Mouse (Mus musculus) MEL (cell line): ENCODE results near the gene Nrip2. TPM values are rescaled to one million over a fixed set of nuclear protein-coding genes. Genes with fewer than 3 reads are reported as not detected.

ENCODE experiments used
- DNase-seq: peaks from one replicate; pipeline ENCODE4 v3.0.0; 2011; ENCODE audit warnings: low read depth, low spot score
- H3K27ac ChIP-seq: 2 replicates; pipeline ENCODE4 v1.5.1; 2012; ENCODE audit warnings: low read depth, mild to moderate bottlenecking, control low read depth, low read length, moderate library complexity; ENCODE audit not compliant: control insufficient read depth
- H3K27me3 ChIP-seq, 2 experiments: fragments of 150-350 bp in 1 of 2; sonication (generic) in 1 of 2; 2 replicates each; pipeline ENCODE4 v1.6.1; 2012; ENCODE audit warnings: low read length in 2 of 2, mild to moderate bottlenecking in 2 of 2, improper control_type of control experiment in 1 of 2, moderate library complexity in 1 of 2; ENCODE audit not compliant: insufficient read depth in 2 of 2, control insufficient read depth in 1 of 2
- H3K36me3 ChIP-seq, 2 experiments: 2 replicates each; pipeline ENCODE4 v1.6.1; 2012 to 2014; ENCODE audit warnings: low read length in 2 of 2, improper control_type of control experiment in 1 of 2, inconsistent platforms in 1 of 2, mild to moderate bottlenecking in 1 of 2; ENCODE audit not compliant: insufficient read depth in 2 of 2, control insufficient read depth in 1 of 2
- H3K4me1 ChIP-seq, 2 experiments: fragments of 150-350 bp in 1 of 2; sonication (generic) in 1 of 2; 2 replicates each; pipeline ENCODE4 v1.6.1; 2012; ENCODE audit warnings: low read length in 2 of 2, improper control_type of control experiment in 1 of 2, mild to moderate bottlenecking in 1 of 2; ENCODE audit not compliant: insufficient read depth in 2 of 2, control insufficient read depth in 1 of 2
- H3K4me3 ChIP-seq, 2 experiments: fragments of 150-350 bp in 1 of 2; sonication (generic) in 1 of 2; 2 replicates each; pipeline ENCODE4 v1.5.1; 2012; ENCODE audit warnings: low read depth in 2 of 2, low read length in 2 of 2, mild to moderate bottlenecking in 2 of 2, moderate library complexity in 2 of 2, control low read depth in 1 of 2, improper control_type of control experiment in 1 of 2; ENCODE audit not compliant: control insufficient read depth in 1 of 2, insufficient read depth in 1 of 2
- H3K79me2 ChIP-seq: 2 replicates; pipeline ENCODE4 v1.6.1; 2012; ENCODE audit warnings: mild to moderate bottlenecking, low read length, moderate library complexity; ENCODE audit not compliant: control insufficient read depth, poor library complexity, insufficient read depth
- H3K9ac ChIP-seq: 2 replicates; pipeline ENCODE4 v1.6.1; 2012; ENCODE audit warnings: low read depth, mild to moderate bottlenecking, control low read depth, low read length, moderate library complexity; ENCODE audit not compliant: control insufficient read depth, poor library complexity, severe bottlenecking
- H3K9me3 ChIP-seq: fragments of 150-350 bp; sonication (generic); replicated peaks from 2 replicates; pipeline ENCODE4 v1.6.1; 2012; ENCODE audit warnings: mild to moderate bottlenecking, low read length, improper control_type of control experiment, moderate library complexity; ENCODE audit not compliant: insufficient read depth
- BHLHE40 ChIP-seq: IDR thresholded peaks from 2 replicates; pipeline ENCODE4 v1.6.1; 2012; ENCODE audit warnings: low read depth, mild to moderate bottlenecking, inconsistent platforms, low read length, improper control_type of control experiment, borderline replicate concordance
- CHD1 ChIP-seq: IDR thresholded peaks from 2 replicates; pipeline ENCODE4 v1.6.1; 2012; ENCODE audit warnings: low read depth, mild to moderate bottlenecking, inconsistent platforms, low read length, improper control_type of control experiment
- CTCF ChIP-seq, 3 experiments: IDR thresholded peaks in 2 of 3; conservative IDR thresholded peaks in 1 of 3; 2 replicates each; pipeline ENCODE4 v1.5.1; 2011 to 2012; ENCODE audit warnings: low read length in 3 of 3, low read depth in 2 of 3, mild to moderate bottlenecking in 2 of 3, improper control_type of control experiment in 1 of 3, inconsistent platforms in 1 of 3, mixed read lengths in 1 of 3, moderate library complexity in 1 of 3; ENCODE audit not compliant: control insufficient read depth in 1 of 3, insufficient read depth in 1 of 3, poor library complexity in 1 of 3, severe bottlenecking in 1 of 3
- E2F4 ChIP-seq: IDR thresholded peaks from 2 replicates; pipeline ENCODE4 v1.6.1; 2011; ENCODE audit warnings: low read depth, low read length, improper control_type of control experiment, borderline replicate concordance
- ELF1 ChIP-seq: IDR thresholded peaks from 2 replicates; pipeline ENCODE4 v1.6.1; 2014; ENCODE audit warnings: low read depth, mild to moderate bottlenecking, inconsistent platforms, low read length, improper control_type of control experiment, moderate library complexity
- ETS1 ChIP-seq: IDR thresholded peaks from 2 replicates; pipeline ENCODE4 v1.6.1; 2012; ENCODE audit warnings: low read depth, mild to moderate bottlenecking, inconsistent platforms, low read length, improper control_type of control experiment, moderate library complexity
- GABPA ChIP-seq: IDR thresholded peaks from 2 replicates; pipeline ENCODE4 v1.6.1; 2012; ENCODE audit warnings: low read depth, mild to moderate bottlenecking, inconsistent platforms, low read length, improper control_type of control experiment, moderate library complexity
- GATA1 ChIP-seq: IDR thresholded peaks from 2 replicates; pipeline ENCODE4 v1.6.1; 2011; ENCODE audit warnings: low read depth, low read length, improper control_type of control experiment
- MAFK ChIP-seq: IDR thresholded peaks from 2 replicates; pipeline ENCODE4 v1.6.1; 2011; ENCODE audit warnings: low read depth, mild to moderate bottlenecking, low read length, improper control_type of control experiment, borderline replicate concordance
- MAX ChIP-seq: IDR thresholded peaks from 2 replicates; pipeline ENCODE4 v1.6.1; 2011; ENCODE audit warnings: low read length, improper control_type of control experiment
- MAZ ChIP-seq: IDR thresholded peaks from 2 replicates; pipeline ENCODE4 v1.6.1; 2012; ENCODE audit warnings: low read depth, mild to moderate bottlenecking, inconsistent platforms, low read length, improper control_type of control experiment
- MEF2A ChIP-seq: IDR thresholded peaks from 2 replicates; pipeline ENCODE4 v1.6.1; 2014; ENCODE audit warnings: low read depth, mild to moderate bottlenecking, inconsistent platforms, low read length, improper control_type of control experiment; ENCODE audit not compliant: poor library complexity, insufficient replicate concordance, severe bottlenecking; ENCODE audit errors: extremely low read depth
- MYC ChIP-seq: IDR thresholded peaks from 2 replicates; pipeline ENCODE4 v1.6.1; 2011; ENCODE audit warnings: low read depth, mild to moderate bottlenecking, low read length, improper control_type of control experiment, moderate library complexity
- NELFE ChIP-seq: IDR thresholded peaks from 2 replicates; pipeline ENCODE4 v1.6.1; 2011; ENCODE audit warnings: low read depth, low read length, improper control_type of control experiment
- POLR2A ChIP-seq, 2 experiments: IDR thresholded peaks; 2 replicates each; pipeline ENCODE4 v1.6.1; 2011 to 2012; ENCODE audit warnings: low read length in 2 of 2, mild to moderate bottlenecking in 2 of 2, control low read depth in 1 of 2, improper control_type of control experiment in 1 of 2, low read depth in 1 of 2, moderate library complexity in 1 of 2; ENCODE audit not compliant: control insufficient read depth in 1 of 2, insufficient read depth in 1 of 2, poor library complexity in 1 of 2
- POLR2AphosphoS5 ChIP-seq: IDR thresholded peaks from 2 replicates; pipeline ENCODE4 v1.6.1; 2012; ENCODE audit warnings: low read depth, borderline replicate concordance, mild to moderate bottlenecking, inconsistent platforms, low read length, moderate library complexity, mixed read lengths
- RCOR1 ChIP-seq: IDR thresholded peaks from 2 replicates; pipeline ENCODE4 v1.6.1; 2012; ENCODE audit warnings: low read depth, mild to moderate bottlenecking, inconsistent platforms, low read length, improper control_type of control experiment
- SIN3A ChIP-seq: IDR thresholded peaks from 2 replicates; pipeline ENCODE4 v1.6.1; 2012; ENCODE audit warnings: low read length, improper control_type of control experiment, inconsistent platforms
- SMC3 ChIP-seq: IDR thresholded peaks from 2 replicates; pipeline ENCODE4 v1.6.1; 2011; ENCODE audit warnings: low read depth, low read length, improper control_type of control experiment
- TAL1 ChIP-seq: IDR thresholded peaks from 2 replicates; pipeline ENCODE4 v1.6.1; 2012; ENCODE audit warnings: mild to moderate bottlenecking, inconsistent platforms, low read length, moderate library complexity, mixed read lengths
- USF1 ChIP-seq: IDR thresholded peaks from 2 replicates; pipeline ENCODE4 v1.6.1; 2014; ENCODE audit warnings: low read depth, mild to moderate bottlenecking, inconsistent platforms, low read length, improper control_type of control experiment, moderate library complexity
- ZC3H11A ChIP-seq: IDR thresholded peaks from 2 replicates; pipeline ENCODE4 v1.6.1; 2012; ENCODE audit warnings: low read depth, mild to moderate bottlenecking, inconsistent platforms, low read length, improper control_type of control experiment
- ZKSCAN1 ChIP-seq: IDR thresholded peaks from 2 replicates; pipeline ENCODE4 v1.6.1; 2012; ENCODE audit warnings: low read depth, mild to moderate bottlenecking, inconsistent platforms, low read length, improper control_type of control experiment, moderate library complexity
- ZNF384 ChIP-seq: IDR thresholded peaks from 2 replicates; pipeline ENCODE4 v1.6.1; 2012; ENCODE audit warnings: low read depth, mild to moderate bottlenecking, inconsistent platforms, low read length, improper control_type of control experiment
- polyA plus RNA-seq, 2 experiments: library from polyadenylated mRNA; stranded (reverse) in 1 of 2; unstranded in 1 of 2; fragments of >175 nt in 1 of 2; fragments of >200 nt in 1 of 2; gene quantifications; 2 replicates each; pipeline versions ENCODE4 v1.2.1 to v1.2.4; 2012; ENCODE audit warnings: low replicate concordance in 2 of 2, low read depth in 1 of 2; ENCODE audit not compliant: insufficient read length in 2 of 2, insufficient read depth in 1 of 2, missing spikeins in 1 of 2
- total RNA-seq: library from RNA; depleted of rRNA; stranded (reverse); fragments of 300-350 nt; gene quantifications from 2 replicates; pipeline ENCODE4 v1.2.3, GENCODE M21; 2012; rRNA removed

The Nrip2 gene
- total RNA-seq: 0.04 TPM in 1 of 2 replicates, not detected in the other
- polyA plus RNA-seq: under 1 TPM in 1 of 2 experiments, not detected in 1; 0.86 TPM

- no peaks in the 10 kb centered on the region for H3K9me3 ChIP-seq
- H3K27me3 ChIP-seq: no peaks in the 10 kb centered on the region; a peak in 1 of 4 replicates
- no peaks in the 10 kb centered on the region for H3K79me2 ChIP-seq
- H3K9ac ChIP-seq: no peak within 1 kb of the TSS
- no peaks in the 10 kb centered on the region for H3K36me3 ChIP-seq
- H3K4me3 ChIP-seq: no peak within 1 kb of the TSS
- DNase-seq: no peak
- no peak for TF ChIP-seq MYC
- no peak for TF ChIP-seq POLR2A (IDR thresholded peaks at IDR 0.05; ENCODE audit: control insufficient read depth in 1 of 2, insufficient read depth in 1 of 2, low read depth in 1 of 2, low read length in 2 of 2, poor library complexity in 1 of 2)
- no peak for TF ChIP-seq E2F4
- no peak for TF ChIP-seq BHLHE40
- no peak for TF ChIP-seq ZNF384
- no peak for TF ChIP-seq SMC3
- TF ChIP-seq RCOR1: no peak
- TF ChIP-seq USF1: no peak
- no peak for TF ChIP-seq POLR2AphosphoS5
- no peak for TF ChIP-seq CTCF (IDR thresholded peaks at IDR 0.05 in 2 of 3, conservative IDR thresholded peaks at IDR 0.05 in 1 of 3; ENCODE audit: control insufficient read depth in 1 of 3, insufficient read depth in 1 of 3, low read depth in 2 of 3, low read length in 3 of 3, poor library complexity in 1 of 3, severe bottlenecking in 1 of 3)
- no peak for TF ChIP-seq ETS1
- TF ChIP-seq TAL1: no peak
- no peak for TF ChIP-seq GABPA
- TF ChIP-seq MAFK: no peak
- TF ChIP-seq ELF1: no peak
- TF ChIP-seq SIN3A: no peak
- no peak for TF ChIP-seq CHD1
- TF ChIP-seq MAZ: no peak
- no peaks in the 10 kb centered on the region for H3K4me1 ChIP-seq
- no peak within 1 kb of the TSS for H3K27ac ChIP-seq
These were observed at the start of gene Nrip2 for GRCm38 (mm10) chr6:128398996-128399395. Gene Nrip2, plus strand, starts transcription at chr6:128399296.

- H3K9ac ChIP-seq: no peak overlapping the region
- H3K9me3 ChIP-seq: no peaks in the 10 kb centered on the region
- peaks cover 0 to 19% of the 10 kb centered on the region in 2 experiments; a peak in 2 of 4 replicates for H3K36me3 ChIP-seq
- H3K27ac ChIP-seq: no peak overlapping the region
- no peak for DNase-seq
- no peak overlapping the region for H3K4me3 ChIP-seq
- TF ChIP-seq ETS1: no peak
- no peak for TF ChIP-seq GATA1
- no peak for TF ChIP-seq ZC3H11A
- no peak for TF ChIP-seq MAX
- no peak for TF ChIP-seq MEF2A
- TF ChIP-seq GABPA: no peak
- TF ChIP-seq NELFE: no peak
- no peak for TF ChIP-seq MAZ
- no peak for TF ChIP-seq CHD1
- TF ChIP-seq SMC3: no peak
- no peak for TF ChIP-seq E2F4
- TF ChIP-seq ZKSCAN1: no peak
- H3K4me1 ChIP-seq: peaks cover 2 to 16% of the 10 kb centered on the region in 2 experiments; a peak in 3 of 4 replicates
- no peaks in the 10 kb centered on the region for H3K27me3 ChIP-seq
- no peaks in the 10 kb centered on the region for H3K79me2 ChIP-seq
These were observed 49.4 kb upstream of the Nrip2 start for GRCm38 (mm10) chr6:128349711-128350110.
